Mouse (Mus musculus): ENCODE data around the gene Slc2a9. TPM values are rescaled to one million over a fixed set of nuclear protein-coding genes. Genes with fewer than 3 reads are reported as not detected.

Slc2a9 gene
- polyA plus RNA-seq, 1 experiment from 2014 or later, result 2.3 TPM

- Histone ChIP-seq H3K4me2 (peak overlapping the region; percentile 56), H3K4me1 (replicated peaks) (peaks cover 10% of the 10 kb centered on the region; the same call in 1 of the 2 replicates), H3K4me3 (replicated peaks) (peak overlapping the region; percentile 22), H3K27me3 (no peaks in the 10 kb centered on the region), H3K36me3 (replicated peaks) (no peaks in the 10 kb centered on the region), H3K9ac (no peak overlapping the region), H3K27ac (replicated peaks) (no peak overlapping the region), H3K9me3 (replicated peaks) (no peaks in the 10 kb centered on the region)
- 11% methylated on average over 18 of the region's 18 CpGs for WGBS (ENCODE audit: insufficient replicate concordance)
- ATAC-seq (ENCODE audit: insufficient read depth), result peak; percentile 66
Measured at GRCm38 (mm10) chr5:38366650-38367470, 136.1 kb downstream of the Slc2a9 start.

- Histone ChIP-seq H3K9ac (no peak overlapping the region), H3K36me3 (replicated peaks) (no peaks in the 10 kb centered on the region), H3K9me3 (replicated peaks) (no peaks in the 10 kb centered on the region), H3K27ac (replicated peaks) (no peak overlapping the region), H3K4me2 (no peak overlapping the region), H3K4me3 (replicated peaks) (no peak overlapping the region), H3K4me1 (replicated peaks) (peaks cover 10% of the 10 kb centered on the region; the same call in 1 of the 2 replicates), H3K27me3 (no peaks in the 10 kb centered on the region)
- 56% methylated on average over 2 of the region's 2 CpGs for WGBS (ENCODE audit: insufficient replicate concordance)
- ATAC-seq (ENCODE audit: insufficient read depth), result no peak
Measured at GRCm38 (mm10) chr5:38365521-38365920, 137.4 kb downstream of the Slc2a9 start.

GRCm38 (mm10) chr5:38364396-38364795 is 138.5 kb downstream of the Slc2a9 start:
- no peak overlapping the region for H3K9ac ChIP-seq
- WGBS (ENCODE audit: insufficient replicate concordance), result 68% methylated on average over 5 of the region's 5 CpGs

GRCm38 (mm10) chr5:38359716-38360115 is 143.2 kb downstream of the Slc2a9 start:
- Histone ChIP-seq H3K36me3 (replicated peaks) (no peaks in the 10 kb centered on the region), H3K9ac (no peak overlapping the region), H3K27ac (replicated peaks) (no peak overlapping the region), H3K27me3 (no peaks in the 10 kb centered on the region), H3K4me3 (replicated peaks) (no peak overlapping the region), H3K4me1 (replicated peaks) (no peaks in the 10 kb centered on the region), H3K4me2 (no peak overlapping the region), H3K9me3 (replicated peaks) (no peaks in the 10 kb centered on the region)
- WGBS (ENCODE audit: insufficient replicate concordance), result 47% methylated on average over 2 of the region's 2 CpGs
- no peak for ATAC-seq (ENCODE audit: insufficient read depth)

More at GRCm38 (mm10) chr5:38364396-38364795, 138.5 kb downstream of the Slc2a9 start:
- Histone ChIP-seq H3K9me3 (replicated peaks) (no peaks in the 10 kb centered on the region), H3K4me1 (replicated peaks) (peaks cover 10% of the 10 kb centered on the region; the same call in 1 of the 2 replicates), H3K27me3 (no peaks in the 10 kb centered on the region), H3K27ac (replicated peaks) (no peak overlapping the region), H3K4me3 (replicated peaks) (no peak overlapping the region), H3K4me2 (no peak overlapping the region), H3K36me3 (replicated peaks) (no peaks in the 10 kb centered on the region)
- ATAC-seq (ENCODE audit: insufficient read depth), result no peak

GRCm38 (mm10) chr5:38356927-38357326 is 146.0 kb downstream of the Slc2a9 start:
- H3K9me3 ChIP-seq (replicated peaks), result no peaks in the 10 kb centered on the region
- H3K9ac ChIP-seq, result no peak overlapping the region
- no peak overlapping the region for H3K4me3 ChIP-seq (replicated peaks)
- H3K4me2 ChIP-seq, result no peak overlapping the region
- H3K27me3 ChIP-seq, result no peaks in the 10 kb centered on the region
- no peak overlapping the region for H3K27ac ChIP-seq (replicated peaks)
- no peak for ATAC-seq (ENCODE audit: insufficient read depth)
- 57% methylated on average over 3 of the region's 3 CpGs for WGBS (ENCODE audit: insufficient replicate concordance)
- no peaks in the 10 kb centered on the region for H3K4me1 ChIP-seq (replicated peaks)
- no peaks in the 10 kb centered on the region for H3K36me3 ChIP-seq (replicated peaks)

GRCm38 (mm10) chr5:38350351-38350929 is 152.5 kb downstream of the Slc2a9 start:
- H3K27me3 ChIP-seq, result no peaks in the 10 kb centered on the region
- no peak overlapping the region for H3K27ac ChIP-seq (replicated peaks)
- no peak overlapping the region for H3K4me2 ChIP-seq
- ATAC-seq (ENCODE audit: insufficient read depth), result no peak
- no peaks in the 10 kb centered on the region for H3K4me1 ChIP-seq (replicated peaks)
- WGBS (ENCODE audit: insufficient replicate concordance), result 56% methylated on average over 5 of the region's 5 CpGs
- H3K4me3 ChIP-seq (replicated peaks), result no peak overlapping the region
- H3K36me3 ChIP-seq (replicated peaks), result no peaks in the 10 kb centered on the region
- H3K9me3 ChIP-seq (replicated peaks), result no peaks in the 10 kb centered on the region
- H3K9ac ChIP-seq, result no peak overlapping the region

- 25% methylated on average over 10 of the region's 10 CpGs for WGBS (ENCODE audit: insufficient replicate concordance)
- Histone ChIP-seq H3K4me2 (no peak overlapping the region), H3K9ac (no peak overlapping the region), H3K4me1 (replicated peaks) (no peaks in the 10 kb centered on the region), H3K27me3 (no peaks in the 10 kb centered on the region), H3K9me3 (replicated peaks) (no peaks in the 10 kb centered on the region), H3K36me3 (replicated peaks) (no peaks in the 10 kb centered on the region), H3K27ac (replicated peaks) (no peak overlapping the region), H3K4me3 (replicated peaks) (no peak overlapping the region)
- ATAC-seq (ENCODE audit: insufficient read depth), result no peak
Measured at GRCm38 (mm10) chr5:38346646-38347432, 156.1 kb downstream of the Slc2a9 start.

GRCm38 (mm10) chr5:38343101-38343500 is 159.8 kb downstream of the Slc2a9 start:
- WGBS (ENCODE audit: insufficient replicate concordance), result 60% methylated on average over 3 of the region's 3 CpGs
- H3K4me2 ChIP-seq, result no peak overlapping the region
- no peak overlapping the region for H3K27ac ChIP-seq (replicated peaks)
- H3K9me3 ChIP-seq (replicated peaks), result no peaks in the 10 kb centered on the region
- no peak overlapping the region for H3K9ac ChIP-seq
- no peak overlapping the region for H3K4me3 ChIP-seq (replicated peaks)
- no peaks in the 10 kb centered on the region for H3K27me3 ChIP-seq
- ATAC-seq (ENCODE audit: insufficient read depth), result no peak
- no peaks in the 10 kb centered on the region for H3K4me1 ChIP-seq (replicated peaks)
- no peaks in the 10 kb centered on the region for H3K36me3 ChIP-seq (replicated peaks)

- H3K27me3 ChIP-seq, result no peaks in the 10 kb centered on the region
- H3K4me1 ChIP-seq (replicated peaks), result no peaks in the 10 kb centered on the region
- H3K4me2 ChIP-seq, result no peak overlapping the region
- H3K9me3 ChIP-seq (replicated peaks), result no peaks in the 10 kb centered on the region
- no peak overlapping the region for H3K4me3 ChIP-seq (replicated peaks)
- no peak overlapping the region for H3K9ac ChIP-seq
- no peak overlapping the region for H3K27ac ChIP-seq (replicated peaks)
- H3K36me3 ChIP-seq (replicated peaks), result no peaks in the 10 kb centered on the region
- WGBS (ENCODE audit: insufficient replicate concordance), result 19% methylated on average over 1 of the region's 1 CpGs
- ATAC-seq (ENCODE audit: insufficient read depth), result no peak
Measured at GRCm38 (mm10) chr5:38334582-38334981, 168.4 kb downstream of the Slc2a9 start.

GRCm38 (mm10) chr5:38333381-38333780 is 169.6 kb downstream of the Slc2a9 start:
- Histone ChIP-seq H3K27me3 (no peaks in the 10 kb centered on the region), H3K9ac (no peak overlapping the region), H3K9me3 (replicated peaks) (no peaks in the 10 kb centered on the region), H3K4me2 (no peak overlapping the region), H3K36me3 (replicated peaks) (no peaks in the 10 kb centered on the region), H3K4me1 (replicated peaks) (no peaks in the 10 kb centered on the region), H3K27ac (replicated peaks) (no peak overlapping the region), H3K4me3 (replicated peaks) (no peak overlapping the region)
- WGBS (ENCODE audit: insufficient replicate concordance), result 28% methylated on average over 4 of the region's 4 CpGs
- ATAC-seq (ENCODE audit: insufficient read depth), result no peak

Measured in liver, embryonic 15.5 days (tissue).